Mouse (Mus musculus): Measurements from ENCODE around the gene Ect2.

The Ect2 gene

GRCm38 (mm10) chr3:27071706-27072105, 82.0 kb downstream of the Ect2 start:
- in situ Hi-C loops (cut with MboI; ENCODE audit: low sequenced_read_pairs): no loop called here

- in situ Hi-C loops (cut with MboI; ENCODE audit: low sequenced_read_pairs): no loop called here
These were observed 83.3 kb downstream of the Ect2 start for GRCm38 (mm10) chr3:27070340-27070739.

- in situ Hi-C loops (cut with MboI; ENCODE audit: low sequenced_read_pairs): no loop called here
These were observed 86.5 kb downstream of the Ect2 start for GRCm38 (mm10) chr3:27067206-27067605.

- in situ Hi-C loops (cut with MboI; ENCODE audit: low sequenced_read_pairs): no loop called here
These were observed 88.8 kb downstream of the Ect2 start for GRCm38 (mm10) chr3:27064886-27065285.

- in situ Hi-C loops (cut with MboI; ENCODE audit: low sequenced_read_pairs): no loop called here
These were observed 90.0 kb downstream of the Ect2 start for GRCm38 (mm10) chr3:27063399-27064260.

- in situ Hi-C loops (cut with MboI; ENCODE audit: low sequenced_read_pairs): no loop called here
These were observed 93.2 kb downstream of the Ect2 start for GRCm38 (mm10) chr3:27060441-27060840.

- in situ Hi-C loops (cut with MboI; ENCODE audit: low sequenced_read_pairs): no loop called here
These were observed 94.0 kb downstream of the Ect2 start for GRCm38 (mm10) chr3:27059529-27060322.

GRCm38 (mm10) chr3:27055471-27055870, 98.2 kb downstream of the Ect2 start:
- in situ Hi-C loops (cut with MboI; ENCODE audit: low sequenced_read_pairs): no loop called here

GRCm38 (mm10) chr3:27054766-27055165, 98.9 kb downstream of the Ect2 start:
- in situ Hi-C loops (cut with MboI; ENCODE audit: low sequenced_read_pairs): no loop called here

Measured in CH12F3 (cell line).